Mouse (Mus musculus) stomach, postnatal 0 days (tissue): ENCODE measurements around the gene Gstt1.

Source experiments
- CTCF ChIP-seq: IDR thresholded peaks from 2 replicates; pipeline ENCODE4 v1.5.1; 2016; ENCODE audit warnings: antibody characterized with exemption, low read depth, mild to moderate bottlenecking, moderate library complexity
- EP300 ChIP-seq: optimal IDR thresholded peaks from 2 replicates; pipeline ENCODE3; 2016; ENCODE audit warnings: antibody characterized with exemption

DNA sequence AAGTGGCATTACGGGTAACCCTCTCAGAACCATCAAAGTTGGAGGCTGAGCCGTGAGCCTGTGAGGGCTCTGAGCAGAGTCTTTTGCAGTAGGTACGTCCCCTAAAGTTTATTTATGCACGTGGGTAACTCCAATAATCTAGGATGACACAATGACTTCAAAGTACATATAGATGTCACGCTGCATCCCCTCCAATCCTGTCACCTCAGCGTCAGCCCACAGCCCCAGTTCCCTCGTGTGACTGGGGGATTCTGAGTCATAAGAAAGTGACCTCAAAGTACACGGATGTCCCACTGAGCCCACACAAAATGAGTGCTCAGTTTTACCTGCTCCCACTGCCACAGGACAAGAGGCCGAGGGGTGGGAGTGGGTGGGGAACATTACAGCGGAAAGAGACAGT lies 40.7 kb upstream of the Gstt1 start:
- TF ChIP-seq CTCF (no peak), EP300 (no peak)
